Mouse (Mus musculus) ES-E14 (cell line): Measurements from ENCODE around the gene Cyb561a3. TPM values are rescaled to one million over a fixed set of nuclear protein-coding genes. Genes with fewer than 3 reads are reported as not detected.

Source experiments
- DNase-seq: peaks from one replicate; pipeline ENCODE4 v3.0.0-alpha.2; 2013; ENCODE audit warnings: low read depth, low spot score
- H3K27ac ChIP-seq: 2 replicates; pipeline ENCODE4 v1.5.1; 2012; ENCODE audit warnings: low read depth, mild to moderate bottlenecking, low read length, moderate library complexity, mixed read lengths; ENCODE audit not compliant: poor library complexity, insufficient read depth, severe bottlenecking
- H3K36me3 ChIP-seq: 2 replicates; pipeline ENCODE4 v1.6.1; 2012; ENCODE audit warnings: mild to moderate bottlenecking, low read length, moderate library complexity, mixed read lengths; ENCODE audit not compliant: control insufficient read depth, poor library complexity, insufficient read depth, severe bottlenecking
- H3K4me1 ChIP-seq, 2 experiments: fragments of 150-350 bp in 1 of 2; sonication (generic) in 1 of 2; 2 replicates each; pipeline ENCODE4 v1.6.1; 2012; ENCODE audit warnings: low read length in 2 of 2, mild to moderate bottlenecking in 1 of 2, mixed read lengths in 1 of 2; ENCODE audit not compliant: control insufficient read depth in 2 of 2, insufficient read depth in 2 of 2, poor library complexity in 1 of 2
- H3K4me3 ChIP-seq, 2 experiments: fragments of 150-350 bp in 1 of 2; sonication (generic) in 1 of 2; 2 replicates each; pipeline ENCODE4 v1.5.1; 2012; ENCODE audit warnings: low read length in 2 of 2, low read depth in 1 of 2, mild to moderate bottlenecking in 1 of 2, mixed read lengths in 1 of 2; ENCODE audit not compliant: insufficient read depth in 1 of 2, poor library complexity in 1 of 2, severe bottlenecking in 1 of 2
- H3K9ac ChIP-seq: 2 replicates; pipeline ENCODE4 v1.6.1; 2012; ENCODE audit warnings: low read depth, mild to moderate bottlenecking, low read length, mixed read lengths; ENCODE audit not compliant: poor library complexity, insufficient read depth, severe bottlenecking
- H3K9me3 ChIP-seq: fragments of 150-350 bp; sonication (generic); 2 replicates; pipeline ENCODE4 v1.6.1; 2012; ENCODE audit warnings: low read depth, mild to moderate bottlenecking, low read length; ENCODE audit not compliant: control insufficient read depth, insufficient read depth
- CHD2 ChIP-seq: IDR thresholded peaks from 2 replicates; pipeline ENCODE4 v1.6.1; 2014; ENCODE audit warnings: mild to moderate bottlenecking, low read depth, low read length, inconsistent platforms
- HCFC1 ChIP-seq: IDR thresholded peaks from 2 replicates; pipeline ENCODE4 v1.6.1; 2012; ENCODE audit warnings: low read length, inconsistent platforms, borderline replicate concordance; ENCODE audit not compliant: insufficient read depth
- MAFK ChIP-seq: IDR thresholded peaks from 2 replicates; pipeline ENCODE4 v1.6.1; 2014; ENCODE audit warnings: mild to moderate bottlenecking, low read depth, low read length, inconsistent platforms; ENCODE audit not compliant: insufficient read depth
- ZC3H11A ChIP-seq: IDR thresholded peaks from 2 replicates; pipeline ENCODE4 v1.6.1; 2012; ENCODE audit warnings: low read depth, mild to moderate bottlenecking, inconsistent platforms, low read length, borderline replicate concordance
- ZNF384 ChIP-seq: IDR thresholded peaks from 2 replicates; pipeline ENCODE4 v1.6.1; 2012; ENCODE audit warnings: low read depth, low read length, inconsistent platforms
- in situ Hi-C, 2 experiments: fragments of 600-800 bp; cut with MboI; formaldehyde crosslinking; loops; one replicate each; pipeline ENCODE4 v1.15.1; 2025; ENCODE audit warnings: low sequenced_read_pairs in 2 of 2, inconsistent platforms in 1 of 2; ENCODE audit not compliant: unreplicated experiment in 2 of 2
- total RNA-seq: library from RNA; depleted of rRNA; stranded (reverse); fragments of 300-350 nt; gene quantifications from 2 replicates; pipeline ENCODE4 v1.2.3, GENCODE M21; 2012

The Cyb561a3 gene
- total RNA-seq, 1 experiment, result 12.9 TPM

DNA sequence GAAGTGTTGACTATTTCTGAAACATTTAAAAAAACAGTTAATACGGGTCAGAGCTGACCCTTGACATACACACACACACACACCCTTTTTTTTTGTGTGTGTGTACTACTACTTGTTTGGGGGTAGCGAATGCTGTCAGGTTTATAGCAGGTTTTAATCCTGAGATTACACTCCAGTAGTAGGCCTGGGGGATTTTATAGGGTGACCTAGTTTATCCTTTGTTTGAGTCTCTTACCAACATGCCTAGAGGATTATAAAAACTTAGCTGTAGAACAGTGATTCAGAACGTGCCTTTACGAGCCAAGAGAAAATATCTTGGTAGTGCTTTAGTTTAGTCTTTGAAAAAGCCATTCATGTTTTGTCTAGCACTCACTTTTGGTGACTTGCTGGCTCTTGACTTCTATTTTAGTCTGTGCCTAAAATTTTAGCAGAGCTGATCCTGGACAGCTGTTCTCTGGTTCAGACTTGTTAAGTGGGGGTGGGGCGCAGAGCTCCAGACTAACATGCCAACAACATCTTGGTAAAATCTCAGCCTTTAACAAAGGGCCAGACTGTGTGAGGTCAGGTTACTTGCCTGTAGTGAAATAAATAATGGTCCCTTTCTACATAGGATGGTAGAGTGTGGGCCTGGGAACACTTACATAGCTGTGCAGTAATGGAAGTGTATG lies 31.7 kb downstream of the Cyb561a3 start:
- TF ChIP-seq HCFC1 (no peak), MAFK (no peak), CHD2 (no peak), ZC3H11A (no peak), ZNF384 (no peak)
- no peak overlapping the region for H3K9ac ChIP-seq
- H3K4me1 ChIP-seq, result peaks cover 4 to 11% of the 10 kb centered on the region in 2 experiments
- H3K4me3 ChIP-seq, result no peak overlapping the region
- H3K27ac ChIP-seq, result no peak overlapping the region
- no peaks in the 10 kb centered on the region for H3K9me3 ChIP-seq
- in situ Hi-C loops, result loop anchor here in 1 of 2 experiments (25.0 kb wide), 3 partner anchors 721 to 1696 kb away; partner anchors contain the start of genes B3gat3 and Incenp
- DNase-seq, result no peak
- peaks cover 57% of the 10 kb centered on the region for H3K36me3 ChIP-seq

- H3K36me3 ChIP-seq, result peaks cover 3% of the 10 kb centered on the region
- no peak for TF ChIP-seq CHD2
- TF ChIP-seq ZC3H11A, result 0 out of 2 replicates have a peak, but pooled peaks have one; percentile 1
- TF ChIP-seq MAFK, result no peak
- TF ChIP-seq HCFC1, result no peak
- no peak for TF ChIP-seq ZNF384
- no peaks in the 10 kb centered on the region for H3K9me3 ChIP-seq
- peak within 1 kb of the TSS; percentile 16 to 66 for H3K4me3 ChIP-seq
- in situ Hi-C loops, result no loop called here
- DNase-seq, result no peak
- H3K27ac ChIP-seq, result no peak within 1 kb of the TSS
- H3K9ac ChIP-seq, result peak within 1 kb of the TSS; percentile 11; the same call in 1 of the 2 replicates
- peaks cover 0 to 2% of the 10 kb centered on the region in 2 experiments; a peak in 1 of 4 replicates for H3K4me1 ChIP-seq
Observed at GRCm38 (mm10) chr19:10634106-10634871, 57.3 kb downstream of the Cyb561a3 start, which contains the start of gene Vwce. Gene Vwce (plus strand): TSS chr19:10634213.

DNA sequence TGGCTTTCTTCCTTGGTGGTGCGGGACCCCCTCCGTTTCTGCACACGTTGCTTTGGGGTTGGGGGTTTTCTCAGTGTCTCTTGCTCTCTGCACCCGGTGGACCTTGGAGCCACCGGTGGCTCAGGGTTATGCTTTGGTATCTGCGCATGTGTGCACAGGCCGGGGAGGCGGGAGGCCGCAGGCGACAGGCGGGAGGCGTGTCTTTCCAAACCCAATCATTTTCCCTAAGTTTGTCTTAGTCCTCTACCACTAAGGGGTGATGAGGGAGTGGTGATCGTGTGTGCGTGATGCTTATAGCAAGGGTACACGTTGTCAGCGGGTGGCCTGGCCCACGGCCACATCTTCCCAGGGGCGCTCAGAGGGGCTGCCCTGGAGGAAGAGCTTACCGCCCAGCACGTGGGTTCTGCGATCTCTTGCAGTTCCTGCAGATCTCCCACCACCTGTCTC lies 57.9 kb downstream of the Cyb561a3 start:
- H3K9me3 ChIP-seq, result no peaks in the 10 kb centered on the region
- H3K27ac ChIP-seq, result no peak overlapping the region
- peaks cover 0 to 2% of the 10 kb centered on the region in 2 experiments; a peak in 1 of 4 replicates for H3K4me1 ChIP-seq
- peak overlapping the region; percentile 16 to 66 for H3K4me3 ChIP-seq
- DNase-seq, result no peak
- TF ChIP-seq ZC3H11A, result no peak
- TF ChIP-seq ZNF384, result no peak
- no peak for TF ChIP-seq MAFK
- H3K9ac ChIP-seq, result no peak overlapping the region
- no peaks in the 10 kb centered on the region for H3K36me3 ChIP-seq
- in situ Hi-C loops, result no loop called here

DNA sequence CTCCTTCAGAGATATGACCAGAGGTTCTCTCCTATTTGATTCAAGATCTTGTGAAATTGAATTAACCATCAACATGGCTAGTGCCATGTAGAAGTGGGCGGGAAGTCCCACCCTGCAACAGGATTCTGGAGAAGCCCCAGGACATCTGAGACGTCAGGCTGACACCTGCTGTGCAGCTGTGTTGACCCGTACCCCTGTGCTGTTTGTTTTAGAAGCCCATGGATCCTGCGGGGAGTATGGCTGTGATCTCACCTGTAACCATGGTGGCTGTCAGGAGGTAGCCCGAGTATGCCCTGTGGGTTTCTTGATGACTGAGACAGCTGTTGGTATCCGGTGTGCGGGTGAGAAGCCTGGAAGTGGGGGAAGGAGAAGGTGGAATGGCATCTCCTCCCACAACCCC lies 60.9 kb downstream of the Cyb561a3 start:
- Histone ChIP-seq H3K36me3 (no peaks in the 10 kb centered on the region), H3K4me1 (peaks cover 0 to 2% of the 10 kb centered on the region in 2 experiments; a peak in 1 of 4 replicates), H3K27ac (no peak overlapping the region), H3K9ac (no peak overlapping the region), H3K4me3 (no peak overlapping the region), H3K9me3 (no peaks in the 10 kb centered on the region)
- in situ Hi-C loops, result no loop called here
- no peak for TF ChIP-seq HCFC1
- no peak for TF ChIP-seq ZNF384
- TF ChIP-seq CHD2, result no peak
- TF ChIP-seq MAFK, result no peak
- no peak for TF ChIP-seq ZC3H11A
- DNase-seq, result no peak
